Mouse (Mus musculus) myocyte (in vitro differentiated cells): ENCODE measurements around the gene Lamc3.

Source experiments
- MAX ChIP-seq: IDR thresholded peaks from one replicate; pipeline ENCODE4 v1.6.1; 2011; ENCODE audit warnings: low read depth, mild to moderate bottlenecking, control low read depth
- POLR2A ChIP-seq: IDR thresholded peaks from one replicate; pipeline ENCODE4 v1.6.1; 2011; ENCODE audit warnings: low read depth, mild to moderate bottlenecking, control low read depth, moderate library complexity; ENCODE audit not compliant: insufficient read length
- POLR2AphosphoS2 ChIP-seq: IDR thresholded peaks from one replicate; pipeline ENCODE4 v1.6.1; 2011; ENCODE audit warnings: low read depth, control low read depth; ENCODE audit not compliant: insufficient read length
- SRF ChIP-seq: IDR thresholded peaks from one replicate; pipeline ENCODE4 v1.6.1; 2011; ENCODE audit warnings: low read depth; ENCODE audit not compliant: control insufficient read depth, insufficient read length
- TCF12 ChIP-seq: IDR thresholded peaks from one replicate; pipeline ENCODE4 v1.6.1; 2011; ENCODE audit warnings: mild to moderate bottlenecking, control low read depth; ENCODE audit not compliant: poor library complexity, insufficient read depth, severe bottlenecking
- TCF3 ChIP-seq: IDR thresholded peaks from one replicate; pipeline ENCODE4 v1.6.1; 2011; ENCODE audit warnings: low read depth, control low read depth; ENCODE audit not compliant: insufficient read length
- USF1 ChIP-seq: IDR thresholded peaks from one replicate; pipeline ENCODE4 v1.6.1; 2011; ENCODE audit warnings: low read depth, mild to moderate bottlenecking, control low read depth, moderate library complexity

DNA sequence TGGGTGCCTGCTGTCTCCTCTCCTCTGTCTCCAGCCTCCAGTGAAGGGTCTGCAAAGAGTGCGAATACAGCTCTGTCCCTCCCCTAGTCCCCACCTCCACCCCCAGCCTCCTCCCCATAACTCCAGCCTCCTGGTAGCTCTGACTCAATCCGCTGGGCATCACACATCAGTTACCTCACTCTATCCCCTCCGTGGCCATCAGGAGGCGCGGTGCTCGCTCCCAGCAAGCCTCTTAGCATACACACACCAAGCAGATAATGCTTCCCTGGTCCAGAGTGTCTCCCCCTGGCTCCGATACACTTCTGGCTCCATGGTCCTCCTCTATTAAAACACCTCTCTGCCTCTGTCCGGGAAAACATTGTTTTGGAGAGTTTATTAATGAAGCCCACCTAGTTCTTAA lies 17.5 kb downstream of the Lamc3 start:
- no peak for TF ChIP-seq POLR2A
- TF ChIP-seq POLR2AphosphoS2 = no peak
- no peak for TF ChIP-seq USF1
- TF ChIP-seq MAX = no peak
- TF ChIP-seq TCF3 = no peak
- TF ChIP-seq TCF12 = no peak
- TF ChIP-seq SRF = no peak
